Mouse (Mus musculus): ENCODE results near the gene Fndc8. TPM values are rescaled to one million over a fixed set of nuclear protein-coding genes. Genes with fewer than 3 reads are reported as not detected.

Fndc8 gene
- polyA plus RNA-seq, 1 experiment from 2014 or later, result 1.0 TPM

- Histone ChIP-seq H3K4me1 (ENCODE audit: control insufficient read depth, insufficient read depth, low read length) (no peaks in the 10 kb centered on the region), H3K9ac (ENCODE audit: low read depth, low read length) (no peak overlapping the region), H3K9me3 (replicated peaks; ENCODE audit: control insufficient read depth, low read length, poor library complexity, severe bottlenecking) (no peaks in the 10 kb centered on the region), H3K4me2 (ENCODE audit: low read length) (no peak overlapping the region), H3K27me3 (ENCODE audit: control insufficient read depth, insufficient read depth, low read depth, low read length) (no peaks in the 10 kb centered on the region), H3K36me3 (ENCODE audit: control insufficient read depth, insufficient read depth, low read length) (peaks cover 33% of the 10 kb centered on the region), H3K27ac (ENCODE audit: low read length) (no peak overlapping the region), H3K4me3 (ENCODE audit: low read depth, low read length) (no peak overlapping the region)
- 89% methylated on average over 5 of the region's 5 CpGs for WGBS
- no peak for ATAC-seq
Observed at GRCm38 (mm10) chr11:82899720-82900119, 7.8 kb downstream of the Fndc8 start.

- no peak for ATAC-seq
- H3K4me2 ChIP-seq (ENCODE audit: low read length), result no peak overlapping the region
- no peak overlapping the region for H3K4me3 ChIP-seq (ENCODE audit: low read depth, low read length)
- WGBS, result 95% methylated on average over 20 of the region's 20 CpGs
- H3K9me3 ChIP-seq (replicated peaks; ENCODE audit: control insufficient read depth, low read length, poor library complexity, severe bottlenecking), result no peaks in the 10 kb centered on the region
- H3K9ac ChIP-seq (ENCODE audit: low read depth, low read length), result no peak overlapping the region
- no peaks in the 10 kb centered on the region for H3K27me3 ChIP-seq (ENCODE audit: control insufficient read depth, insufficient read depth, low read depth, low read length)
- H3K27ac ChIP-seq (ENCODE audit: low read length), result no peak overlapping the region
- peaks cover 38% of the 10 kb centered on the region for H3K36me3 ChIP-seq (ENCODE audit: control insufficient read depth, insufficient read depth, low read length)
- no peaks in the 10 kb centered on the region for H3K4me1 ChIP-seq (ENCODE audit: control insufficient read depth, insufficient read depth, low read length)
Observed at GRCm38 (mm10) chr11:82901606-82902310, 9.8 kb downstream of the Fndc8 start.

- WGBS, result 64% methylated on average over 8 of the region's 8 CpGs
- H3K4me1 ChIP-seq (ENCODE audit: control insufficient read depth, insufficient read depth, low read length), result peaks cover 11% of the 10 kb centered on the region
- H3K9me3 ChIP-seq (replicated peaks; ENCODE audit: control insufficient read depth, low read length, poor library complexity, severe bottlenecking), result no peaks in the 10 kb centered on the region
- no peak overlapping the region for H3K4me2 ChIP-seq (ENCODE audit: low read length)
- no peaks in the 10 kb centered on the region for H3K27me3 ChIP-seq (ENCODE audit: control insufficient read depth, insufficient read depth, low read depth, low read length)
- ATAC-seq, result no peak
- no peak overlapping the region for H3K4me3 ChIP-seq (ENCODE audit: low read depth, low read length)
- no peak overlapping the region for H3K9ac ChIP-seq (ENCODE audit: low read depth, low read length)
- no peak overlapping the region for H3K27ac ChIP-seq (ENCODE audit: low read length)
- H3K36me3 ChIP-seq (ENCODE audit: control insufficient read depth, insufficient read depth, low read length), result peaks cover 34% of the 10 kb centered on the region
Observed at GRCm38 (mm10) chr11:82904952-82905351, 13.0 kb downstream of the Fndc8 start.

GRCm38 (mm10) chr11:82905816-82906215, 13.9 kb downstream of the Fndc8 start:
- no peak overlapping the region for H3K27ac ChIP-seq (ENCODE audit: low read length)
- WGBS, result 94% methylated on average over 5 of the region's 5 CpGs
- peaks cover 11% of the 10 kb centered on the region for H3K4me1 ChIP-seq (ENCODE audit: control insufficient read depth, insufficient read depth, low read length)
- no peak overlapping the region for H3K4me2 ChIP-seq (ENCODE audit: low read length)
- no peaks in the 10 kb centered on the region for H3K9me3 ChIP-seq (replicated peaks; ENCODE audit: control insufficient read depth, low read length, poor library complexity, severe bottlenecking)
- peaks cover 30% of the 10 kb centered on the region for H3K36me3 ChIP-seq (ENCODE audit: control insufficient read depth, insufficient read depth, low read length)
- no peak overlapping the region for H3K9ac ChIP-seq (ENCODE audit: low read depth, low read length)
- no peak for ATAC-seq
- H3K27me3 ChIP-seq (ENCODE audit: control insufficient read depth, insufficient read depth, low read depth, low read length), result no peaks in the 10 kb centered on the region
- no peak overlapping the region for H3K4me3 ChIP-seq (ENCODE audit: low read depth, low read length)

GRCm38 (mm10) chr11:82907651-82908607, 16.0 kb downstream of the Fndc8 start, which contains the start of gene Nle1:
Gene Nle1, minus strand, starts transcription at chr11:82908411.
- Histone ChIP-seq H3K27me3 (ENCODE audit: control insufficient read depth, insufficient read depth, low read depth, low read length) (no peaks in the 10 kb centered on the region), H3K9me3 (replicated peaks; ENCODE audit: control insufficient read depth, low read length, poor library complexity, severe bottlenecking) (no peaks in the 10 kb centered on the region), H3K4me3 (ENCODE audit: low read depth, low read length) (peak within 1 kb of the TSS; percentile 89), H3K9ac (ENCODE audit: low read depth, low read length) (peak within 1 kb of the TSS; percentile 83), H3K27ac (ENCODE audit: low read length) (peak within 1 kb of the TSS; percentile 52), H3K36me3 (ENCODE audit: control insufficient read depth, insufficient read depth, low read length) (peaks cover 17% of the 10 kb centered on the region), H3K4me1 (ENCODE audit: control insufficient read depth, insufficient read depth, low read length) (peaks cover 11% of the 10 kb centered on the region), H3K4me2 (ENCODE audit: low read length) (peak within 1 kb of the TSS; percentile 86)
- 2% methylated on average over 73 of the region's 73 CpGs for WGBS
- ATAC-seq, result peak; percentile 92

- H3K9ac ChIP-seq (ENCODE audit: low read depth, low read length), result peak overlapping the region; percentile 83
- H3K4me3 ChIP-seq (ENCODE audit: low read depth, low read length), result peak overlapping the region; percentile 89
- no peaks in the 10 kb centered on the region for H3K9me3 ChIP-seq (replicated peaks; ENCODE audit: control insufficient read depth, low read length, poor library complexity, severe bottlenecking)
- no peak for ATAC-seq
- 70% methylated on average over 6 of the region's 10 CpGs for WGBS
- H3K27ac ChIP-seq (ENCODE audit: low read length), result no peak overlapping the region
- H3K27me3 ChIP-seq (ENCODE audit: control insufficient read depth, insufficient read depth, low read depth, low read length), result peaks cover 3% of the 10 kb centered on the region; the same call in 1 of the 2 replicates
- peak overlapping the region; percentile 86 for H3K4me2 ChIP-seq (ENCODE audit: low read length)
- H3K36me3 ChIP-seq (ENCODE audit: control insufficient read depth, insufficient read depth, low read length), result peaks cover 14% of the 10 kb centered on the region
- H3K4me1 ChIP-seq (ENCODE audit: control insufficient read depth, insufficient read depth, low read length), result peaks cover 11% of the 10 kb centered on the region
Observed at GRCm38 (mm10) chr11:82908608-82908989, 16.7 kb downstream of the Fndc8 start.

GRCm38 (mm10) chr11:82910250-82910649, 18.3 kb downstream of the Fndc8 start, which contains the start of gene Unc45b:
Gene Unc45b, plus strand, starts transcription at chr11:82910550.
- ATAC-seq, result no peak
- no peak within 1 kb of the TSS for H3K27ac ChIP-seq (ENCODE audit: low read length)
- peaks cover 4% of the 10 kb centered on the region; the same call in 1 of the 2 replicates for H3K36me3 ChIP-seq (ENCODE audit: control insufficient read depth, insufficient read depth, low read length)
- H3K9me3 ChIP-seq (replicated peaks; ENCODE audit: control insufficient read depth, low read length, poor library complexity, severe bottlenecking), result no peaks in the 10 kb centered on the region
- no peak within 1 kb of the TSS for H3K4me3 ChIP-seq (ENCODE audit: low read depth, low read length)
- H3K27me3 ChIP-seq (ENCODE audit: control insufficient read depth, insufficient read depth, low read depth, low read length), result peaks cover 3% of the 10 kb centered on the region; the same call in 1 of the 2 replicates
- 90% methylated on average over 4 of the region's 4 CpGs for WGBS
- H3K4me2 ChIP-seq (ENCODE audit: low read length), result no peak within 1 kb of the TSS
- peaks cover 11% of the 10 kb centered on the region for H3K4me1 ChIP-seq (ENCODE audit: control insufficient read depth, insufficient read depth, low read length)
- H3K9ac ChIP-seq (ENCODE audit: low read depth, low read length), result no peak within 1 kb of the TSS

- Histone ChIP-seq H3K4me3 (ENCODE audit: low read depth, low read length) (no peak overlapping the region), H3K27ac (ENCODE audit: low read length) (no peak overlapping the region), H3K9ac (ENCODE audit: low read depth, low read length) (no peak overlapping the region), H3K27me3 (ENCODE audit: control insufficient read depth, insufficient read depth, low read depth, low read length) (peaks cover 3% of the 10 kb centered on the region; the same call in 1 of the 2 replicates), H3K36me3 (ENCODE audit: control insufficient read depth, insufficient read depth, low read length) (peaks cover 4% of the 10 kb centered on the region; the same call in 1 of the 2 replicates), H3K4me2 (ENCODE audit: low read length) (no peak overlapping the region), H3K4me1 (ENCODE audit: control insufficient read depth, insufficient read depth, low read length) (peaks cover 11% of the 10 kb centered on the region), H3K9me3 (replicated peaks; ENCODE audit: control insufficient read depth, low read length, poor library complexity, severe bottlenecking) (no peaks in the 10 kb centered on the region)
- WGBS, result 78% methylated on average over 11 of the region's 11 CpGs
- no peak for ATAC-seq
Observed at GRCm38 (mm10) chr11:82910679-82911389, 18.9 kb downstream of the Fndc8 start.

Measured in midbrain, embryonic 16.5 days (tissue).